Mouse (Mus musculus) myocyte (in vitro differentiated cells): Measurements from ENCODE around the gene Max.

ENCODE experiments used
- MAX ChIP-seq: IDR thresholded peaks from one replicate; pipeline ENCODE4 v1.6.1; 2011; ENCODE audit warnings: low read depth, mild to moderate bottlenecking, control low read depth
- MYOD1 ChIP-seq, 3 experiments: IDR thresholded peaks; one replicate each; pipeline ENCODE4 v1.6.1; 2011; ENCODE audit warnings: control low read depth in 2 of 3, low read depth in 2 of 3, mild to moderate bottlenecking in 2 of 3, moderate library complexity in 1 of 3; ENCODE audit not compliant: insufficient read length in 2 of 3, control insufficient read depth in 1 of 3
- POLR2A ChIP-seq: IDR thresholded peaks from one replicate; pipeline ENCODE4 v1.6.1; 2011; ENCODE audit warnings: low read depth, mild to moderate bottlenecking, control low read depth, moderate library complexity; ENCODE audit not compliant: insufficient read length
- POLR2AphosphoS2 ChIP-seq: IDR thresholded peaks from one replicate; pipeline ENCODE4 v1.6.1; 2011; ENCODE audit warnings: low read depth, control low read depth; ENCODE audit not compliant: insufficient read length
- SRF ChIP-seq: IDR thresholded peaks from one replicate; pipeline ENCODE4 v1.6.1; 2011; ENCODE audit warnings: low read depth; ENCODE audit not compliant: control insufficient read depth, insufficient read length
- USF1 ChIP-seq: IDR thresholded peaks from one replicate; pipeline ENCODE4 v1.6.1; 2011; ENCODE audit warnings: low read depth, mild to moderate bottlenecking, control low read depth, moderate library complexity

DNA sequence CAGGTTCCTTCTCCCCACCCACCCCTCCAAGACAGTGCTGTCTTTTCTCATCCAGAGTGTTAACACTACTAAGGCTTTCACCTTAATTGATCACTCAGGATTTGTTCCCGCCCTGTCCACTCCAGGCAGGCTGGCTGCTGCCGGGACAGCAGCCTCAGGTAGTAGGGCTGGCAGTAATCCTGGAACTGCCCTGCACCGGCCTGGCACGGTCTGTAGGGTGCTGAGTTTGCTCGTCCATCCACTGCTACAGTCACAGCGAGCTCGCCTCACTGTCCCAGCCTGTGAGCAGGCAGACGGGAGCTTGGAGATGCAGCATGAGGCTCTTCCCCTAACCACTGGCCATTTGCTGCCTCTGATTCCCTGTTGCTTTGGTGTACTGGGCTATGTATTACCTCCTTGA, 41.0 kb downstream of the Max start:
- no peak for TF ChIP-seq SRF
- no peak for TF ChIP-seq POLR2A
- no peak for TF ChIP-seq USF1
- TF ChIP-seq POLR2AphosphoS2, result no peak
- TF ChIP-seq MYOD1 (IDR thresholded peaks at IDR 0.05; ENCODE audit: control insufficient read depth in 1 of 3, insufficient read length in 2 of 3, low read depth in 2 of 3), result no peak
- no peak for TF ChIP-seq MAX
